Mouse (Mus musculus) G1E-ER4 (cell line): ENCODE measurements around the gene Stradb. TPM values are rescaled to one million over a fixed set of nuclear protein-coding genes. Genes with fewer than 3 reads are reported as not detected.

ENCODE experiments used
- GATA1 ChIP-seq: IDR thresholded peaks from one replicate; pipeline ENCODE4 v1.8.0; 2012; ENCODE audit warnings: low read length, inconsistent platforms
- polyA plus RNA-seq: library from polyadenylated mRNA; stranded (reverse); fragments of >175 nt; gene quantifications from 2 replicates; pipeline ENCODE4 v1.2.3, GENCODE M21; 2012

The Stradb gene
- 5.9 and 7.8 TPM in 2 replicates for polyA plus RNA-seq

DNA sequence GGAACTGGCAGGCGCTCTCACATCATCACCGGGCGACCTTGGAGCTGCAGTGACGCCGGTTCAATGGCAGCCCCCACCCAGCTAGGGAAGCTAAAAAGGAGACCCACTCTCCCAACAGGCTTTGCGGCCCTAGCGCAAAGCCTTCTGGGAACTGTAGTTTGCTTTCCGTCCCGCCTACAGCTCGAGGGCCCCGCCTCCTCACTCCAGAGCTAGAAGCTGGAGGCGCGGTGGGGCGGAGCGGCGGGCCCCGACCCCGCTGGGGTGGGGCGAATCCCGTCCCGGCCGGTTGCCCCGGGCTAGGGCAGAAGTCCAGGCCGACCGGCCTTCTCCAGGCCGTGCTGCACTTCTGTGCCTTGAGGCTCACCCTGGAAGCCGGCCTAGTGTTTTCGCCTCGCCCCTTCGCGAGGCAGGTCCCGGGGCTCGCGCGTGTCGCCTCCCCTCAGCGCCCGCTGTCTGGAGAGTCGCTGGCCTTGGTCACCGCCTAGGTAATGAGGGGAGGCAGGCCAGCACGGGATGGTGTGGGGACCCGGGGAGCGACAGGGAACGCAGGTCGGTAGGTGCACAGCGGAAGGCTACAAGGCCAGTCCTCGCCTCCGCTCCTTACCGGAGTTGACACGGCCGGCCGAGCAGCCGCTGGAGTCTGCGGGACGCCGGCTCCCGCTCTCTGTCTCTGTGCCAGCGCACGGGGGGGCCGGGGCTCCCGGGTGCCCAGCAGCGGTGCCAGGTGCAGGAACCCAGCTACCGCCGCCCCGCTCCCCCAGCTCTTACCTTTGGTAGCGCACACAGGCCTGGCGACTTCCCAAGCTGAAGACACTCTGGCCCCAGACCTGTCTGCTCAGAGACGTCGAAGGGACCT is at the start of gene Stradb, which contains the start of gene Trak2:
Stradb (plus strand) TSS at position 157 of the 856 bp plus-strand sequence.
Trak2 (minus strand) TSS at position 65 of the 856 bp plus-strand sequence.
- no peak for TF ChIP-seq GATA1

GRCm38 (mm10) chr1:58926664-58927063 is 46.7 kb upstream of the Stradb start:
- TF ChIP-seq GATA1: no peak

DNA sequence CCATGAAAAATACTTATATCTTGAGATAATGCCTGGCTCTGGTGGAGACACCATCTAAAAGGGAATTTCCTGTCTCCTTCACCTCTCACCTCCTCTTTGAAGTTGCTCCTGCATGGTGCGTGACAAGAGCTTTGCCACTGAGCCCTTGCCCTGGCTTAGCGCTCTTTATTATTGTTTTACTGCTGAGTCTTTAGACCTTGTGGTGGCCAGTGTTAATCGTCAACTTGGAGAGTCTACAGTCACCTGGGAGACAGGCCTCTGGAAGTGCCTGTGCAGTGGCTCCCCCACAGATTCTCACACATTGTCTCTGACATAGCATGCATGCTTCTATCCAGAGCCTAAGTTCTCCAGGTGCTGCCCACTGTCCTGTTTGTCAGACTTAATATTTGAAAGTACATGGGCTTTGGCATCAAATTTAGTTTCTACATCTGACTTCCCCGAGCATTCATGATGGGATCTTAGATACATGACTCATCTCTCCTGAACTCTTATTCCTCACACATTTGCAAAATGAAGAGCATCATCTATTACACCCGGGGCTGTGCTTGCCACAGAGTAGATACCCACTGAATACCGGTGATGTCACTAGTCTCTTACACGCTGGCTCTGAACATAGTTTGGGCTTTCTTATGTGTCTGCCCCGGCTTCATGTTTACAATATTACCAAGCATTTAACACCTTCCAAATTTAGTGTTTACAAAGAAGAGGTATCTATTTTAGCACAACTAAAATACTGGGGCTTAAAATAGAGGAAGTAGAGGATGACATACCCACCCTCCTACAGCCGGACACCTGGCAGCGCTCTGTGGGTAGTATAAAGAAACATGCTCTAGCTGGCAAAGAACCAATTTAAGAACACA is 36.3 kb upstream of the Stradb start:
- TF ChIP-seq GATA1: no peak

DNA sequence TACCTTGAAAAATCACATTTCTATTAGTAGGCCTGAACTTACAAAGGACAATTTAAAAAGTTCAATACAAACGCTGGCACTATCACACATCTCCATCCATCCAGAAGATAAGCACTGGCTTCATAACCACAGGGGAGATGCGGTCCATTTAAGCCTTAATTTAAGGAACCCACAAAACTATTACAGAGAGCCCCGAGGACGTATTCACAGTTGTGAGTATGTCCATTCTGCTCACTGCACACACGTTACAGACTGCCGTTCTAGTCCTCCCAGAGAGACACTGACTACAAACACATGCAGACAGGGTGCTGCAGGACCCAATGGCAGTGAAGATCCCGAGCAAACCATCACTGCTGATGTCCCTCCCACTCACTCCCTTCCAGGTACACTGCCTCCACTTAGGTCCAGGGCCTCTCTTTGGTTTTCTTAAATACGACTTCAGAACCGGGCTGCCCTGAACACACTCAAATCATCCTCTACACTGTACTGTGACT is 35.7 kb upstream of the Stradb start:
- no peak for TF ChIP-seq GATA1

GRCm38 (mm10) chr1:58945523-58945922 is 27.8 kb upstream of the Stradb start:
- no peak for TF ChIP-seq GATA1

DNA sequence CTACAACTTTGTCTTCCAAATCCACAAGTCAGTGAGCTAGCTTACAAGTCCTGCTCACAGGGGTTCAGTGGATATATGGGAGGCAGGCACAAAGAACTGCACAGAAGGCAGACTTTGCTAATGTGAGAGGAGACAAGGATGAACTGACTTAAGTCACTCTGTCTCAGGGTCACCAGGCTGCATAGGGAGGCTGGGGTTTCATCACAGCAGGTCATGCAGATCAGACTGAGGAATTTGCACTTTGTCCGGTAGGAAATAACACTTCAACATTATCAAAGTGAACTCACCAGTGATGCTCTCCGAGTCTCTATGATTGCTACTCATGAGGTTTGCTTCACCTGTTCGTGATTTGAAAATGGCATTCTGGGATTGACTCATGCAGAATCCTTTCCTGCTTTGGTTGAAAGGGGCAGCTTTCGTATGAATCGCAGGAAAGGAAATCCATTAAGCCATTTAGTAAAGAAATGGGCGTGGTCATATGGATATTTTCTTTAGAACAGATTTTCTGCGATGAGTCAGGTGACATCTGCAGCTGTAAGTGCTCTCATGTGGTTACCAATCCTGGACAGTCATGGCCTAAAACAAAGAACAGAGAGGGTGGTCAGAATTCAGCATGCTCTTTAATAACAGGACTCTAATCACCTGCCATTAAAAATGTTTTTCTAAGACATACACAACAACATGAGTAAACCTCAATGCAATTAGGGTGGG is 27.2 kb upstream of the Stradb start:
- no peak for TF ChIP-seq GATA1

DNA sequence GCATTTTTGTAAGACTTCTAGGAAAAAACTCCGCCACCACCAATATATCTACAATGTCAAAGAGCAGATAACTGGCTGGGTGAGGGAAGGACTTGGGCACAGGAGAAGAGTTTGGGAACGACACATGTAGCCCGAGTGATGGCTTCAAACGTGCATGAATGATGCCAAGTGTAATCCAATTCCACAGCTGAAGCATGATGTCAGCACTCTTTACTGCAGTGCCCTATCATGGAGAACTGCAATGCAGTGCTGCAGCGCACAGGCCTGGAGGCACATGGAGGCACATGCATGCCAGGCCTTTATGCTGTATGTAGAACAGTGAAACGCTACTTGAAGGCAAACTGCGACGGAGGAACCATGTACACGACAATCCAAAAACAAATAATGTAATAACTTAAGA is 26.6 kb upstream of the Stradb start:
- TF ChIP-seq GATA1: no peak

- no peak for TF ChIP-seq GATA1
Observed at GRCm38 (mm10) chr1:58949561-58950106, 23.7 kb upstream of the Stradb start.

DNA sequence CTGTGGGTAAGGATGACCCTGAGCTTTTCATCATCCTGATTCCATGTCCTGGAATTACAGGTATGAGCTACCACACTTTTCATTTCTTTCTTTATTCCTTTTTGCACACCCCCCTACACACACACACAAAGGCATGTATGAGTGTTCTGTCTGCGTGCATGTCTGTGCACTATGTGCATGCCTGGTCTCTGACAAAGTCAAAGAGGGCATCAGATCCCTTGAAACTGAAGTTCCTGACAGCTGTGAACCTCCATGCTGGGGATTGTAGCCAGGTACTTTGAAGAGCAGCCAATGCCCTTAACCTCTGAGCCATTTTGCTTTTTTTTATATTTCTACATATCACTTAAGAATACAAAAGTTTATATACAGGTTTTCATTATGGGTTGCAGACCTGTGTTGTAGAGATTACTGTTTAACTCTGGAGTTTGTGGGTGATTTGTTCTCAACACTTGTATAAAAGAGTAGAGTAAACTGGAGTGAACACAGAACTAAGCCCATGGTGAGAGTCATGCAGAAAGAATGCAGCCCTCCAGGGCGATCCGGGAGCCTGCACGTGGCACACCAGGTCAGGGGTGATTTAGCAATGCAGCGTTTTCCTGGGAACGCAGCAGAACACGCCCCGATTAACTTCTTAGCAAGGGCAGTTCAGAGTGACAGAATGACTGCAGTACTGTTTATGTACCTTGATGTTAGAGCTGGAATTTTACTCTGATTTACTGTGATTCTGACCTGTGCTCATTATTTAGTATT is 22.2 kb upstream of the Stradb start:
- no peak for TF ChIP-seq GATA1

- no peak for TF ChIP-seq GATA1
Observed at GRCm38 (mm10) chr1:58951841-58952240, 21.5 kb upstream of the Stradb start.

- TF ChIP-seq GATA1: no peak
Observed at GRCm38 (mm10) chr1:58952526-58952925, 20.8 kb upstream of the Stradb start.

- no peak for TF ChIP-seq GATA1
Observed at GRCm38 (mm10) chr1:58952997-58953396, 20.3 kb upstream of the Stradb start.

- TF ChIP-seq GATA1: peak; percentile 92
Observed at GRCm38 (mm10) chr1:58953686-58954434, 19.5 kb upstream of the Stradb start.

- TF ChIP-seq GATA1: no peak
Observed at GRCm38 (mm10) chr1:58954578-58955410, 18.5 kb upstream of the Stradb start.
